Comparison of ENCODE assay signal across 8 mouse cellular contexts in genomic region chr2:28206472-28206871, GRCm38 (mm10). TPM values are rescaled to one million over a fixed set of nuclear protein-coding genes. Genes with fewer than 3 reads are reported as not detected.
DNase-seq lines count a peak whose midpoint lies in the region; ATAC-seq lines count a peak whose summit lies in the region.

No protein-coding gene starts in this region.

- H3K4me3 ChIP-seq in liver, embryonic 16.5 days (ENCODE audit: low read depth, low read length), result peak overlapping the region; percentile 54

- no peak overlapping the region for H3K9ac ChIP-seq in liver, embryonic 16.5 days (ENCODE audit: low read depth, low read length)

- no peak for ATAC-seq in liver, embryonic 16.5 days (ENCODE audit: low read depth)
- no peak for ATAC-seq in erythroid progenitor cell, adult 5-6 weeks (replicated peaks; ENCODE audit: low FRiP score, poor library complexity, severe bottlenecking)

- no peaks in the 10 kb centered on the region for H3K36me3 ChIP-seq in liver, embryonic 16.5 days (ENCODE audit: control insufficient read depth, insufficient read depth)

- H3K4me2 ChIP-seq in liver, embryonic 16.5 days (ENCODE audit: low read depth, low read length), result peak overlapping the region; percentile 68; the same call in 1 of the 2 replicates

- no peaks in the 10 kb centered on the region for H3K9me3 ChIP-seq in liver, embryonic 16.5 days (replicated peaks; ENCODE audit: control insufficient read depth, low read length)

- peaks cover 40% of the 10 kb centered on the region for H3K27me3 ChIP-seq in liver, embryonic 16.5 days (ENCODE audit: control insufficient read depth, insufficient read depth, low read depth, low read length)

- WGBS in liver, embryonic 16.5 days (ENCODE audit: insufficient replicate concordance), result 11% methylated on average over 11 of the region's 11 CpGs

- peaks cover 9% of the 10 kb centered on the region for H3K4me1 ChIP-seq in liver, embryonic 16.5 days (ENCODE audit: control insufficient read depth, low read depth, low read length)

- H3K27ac ChIP-seq in liver, embryonic 16.5 days (ENCODE audit: low read length), result no peak overlapping the region

- DNase-seq in cerebellum, adult 11 months, result peak; percentile 41
- DNase-seq in cerebellum, postnatal 10 days, result no peak
- DNase-seq in retina, embryonic 14.5 days (ENCODE audit: low spot score), result peak; percentile 60
- no peak for DNase-seq in retina, postnatal 1 day
- no peak for DNase-seq in adrenal gland, postnatal 10 days
- DNase-seq in urinary bladder, postnatal 10 days (ENCODE audit: low spot score), result no peak

RNA-seq across cellular contexts. Expression of gene Olfm1, which starts 13.7 kb away (rescaled TPM):
- polyA plus RNA-seq in liver, embryonic 16.5 days (2015; fragmentation: Nextera tagmentation; extraction: Ambion mirVana), result 0.72 and 0.89 TPM in 2 replicates
- total RNA-seq in erythroid progenitor cell, adult 5-6 weeks (2015; ENCODE audit: low replicate concordance), result 5.0 and 7.1 TPM in 2 replicates
- total RNA-seq in erythroid progenitor cell, adult 5-6 weeks (2017; ENCODE audit: low replicate concordance), result 1.8 TPM in 1 of 2 replicates, not detected in the other
- total RNA-seq in adrenal gland, postnatal 10 days (2021), result 10 to 100 TPM; 34.7 to 45.6 TPM

Comparison
In these comparisons a context has a peak if more than half of its experiments do, and no peak if none do; other contexts are left out.
1. DNase-seq: peak in cerebellum, adult 11 months (single experiment) and retina, embryonic 14.5 days (single experiment); none in cerebellum, postnatal 10 days (0 of 2), retina, postnatal 1 day (single experiment), adrenal gland, postnatal 10 days (single experiment) and urinary bladder, postnatal 10 days (single experiment).
2. RNA of gene Olfm1, which starts 13.7 kb away (total RNA-seq): 34.7 to 45.6 TPM in adrenal gland, postnatal 10 days; 1.8 to 7.1 TPM in erythroid progenitor cell, adult 5-6 weeks; every median in the first group is over 4 times any median in the second.